Mouse (Mus musculus) stomach, embryonic 14.5 days (tissue): Measurements from ENCODE around the gene Cbs. TPM values are rescaled to one million over a fixed set of nuclear protein-coding genes. Genes with fewer than 3 reads are reported as not detected.
A peak's percentile ranks its signal among the peaks of the same experiment; 100 is the strongest.

Source experiments
- ATAC-seq: fragments of 200-750 bp; cut with Nextera tagmentation; 2 replicates; pipeline ENCODE4 v1.8.0; 2017; ENCODE audit warnings: low read depth, moderate TSS enrichment; ENCODE audit not compliant: insufficient number of reproducible peaks, insufficient read depth, low FRiP score
- H3K27ac ChIP-seq: fragments of 300-500 bp; sonication (generic); 2 replicates; pipeline ENCODE4 v1.5.1; 2014; ENCODE audit warnings: mild to moderate bottlenecking, low read length, moderate library complexity, mixed read lengths
- H3K27me3 ChIP-seq: fragments of 300-500 bp; sonication (generic); 2 replicates; pipeline ENCODE4 v1.6.1; 2014; ENCODE audit warnings: low read length, control low read depth, mixed read lengths; ENCODE audit not compliant: control insufficient read depth, insufficient read depth
- H3K36me3 ChIP-seq: fragments of 300-500 bp; sonication (generic); 2 replicates; pipeline ENCODE4 v1.6.1; 2014; ENCODE audit warnings: mild to moderate bottlenecking, control low read depth, low read length, moderate library complexity, mixed read lengths; ENCODE audit not compliant: control insufficient read depth, insufficient read depth
- H3K4me1 ChIP-seq: fragments of 300-500 bp; sonication (generic); 2 replicates; pipeline ENCODE4 v1.6.1; 2014; ENCODE audit warnings: low read length, control low read depth, mixed read lengths; ENCODE audit not compliant: control insufficient read depth, insufficient read depth
- H3K4me2 ChIP-seq: fragments of 300-500 bp; sonication (generic); replicated peaks from 2 replicates; pipeline ENCODE4 v1.6.1; 2014; ENCODE audit warnings: low read depth, low read length, control low read depth
- H3K4me3 ChIP-seq: fragments of 300-500 bp; sonication (generic); 2 replicates; pipeline ENCODE4 v1.5.1; 2014; ENCODE audit warnings: low read depth, low read length, control low read depth
- H3K9ac ChIP-seq: fragments of 300-500 bp; sonication (generic); replicated peaks from 2 replicates; pipeline ENCODE4 v1.6.1; 2014; ENCODE audit warnings: low read depth, mild to moderate bottlenecking, control low read depth, low read length, moderate library complexity, mixed read lengths
- H3K9me3 ChIP-seq: fragments of 300-500 bp; sonication (generic); 2 replicates; pipeline ENCODE4 v1.6.1; 2016; ENCODE audit warnings: low read depth, low read length, control low read depth; ENCODE audit not compliant: control insufficient read depth
- WGBS: fragments of 180-500 bp; shearing (Covaris S2); extraction: QIAGEN DNeasy Blood & Tissue Kit; methylation state at CpG from one replicate; pipeline ENCODE4 v1.1.7; 2014; 5-methylcytosine and 5-hydroxymethylcytosine counted together
- polyA plus RNA-seq: library from polyadenylated mRNA; unstranded; fragments of >200 nt; fragmentation: Nextera tagmentation; extraction: Ambion mirVana; gene quantifications from 2 replicates; pipeline ENCODE4 v1.2.1, GENCODE M21; 2014

The Cbs gene
- polyA plus RNA-seq, 1 experiment from 2014 or later = 1.3 TPM

GRCm38 (mm10) chr17:31670163-31670562 is 33.1 kb upstream of the Cbs start:
- H3K4me3 ChIP-seq = no peak overlapping the region
- no peaks in the 10 kb centered on the region for H3K36me3 ChIP-seq
- no peak overlapping the region for H3K4me2 ChIP-seq
- H3K4me1 ChIP-seq = 0 out of 2 replicates have a peak, but pooled peaks cover 2% of the 10 kb centered on the region
- no peaks in the 10 kb centered on the region for H3K9me3 ChIP-seq
- no peaks in the 10 kb centered on the region for H3K27me3 ChIP-seq
- 47% methylated on average over 11 of the region's 11 CpGs for WGBS
- no peak overlapping the region for H3K9ac ChIP-seq
- no peak for ATAC-seq
- H3K27ac ChIP-seq = no peak overlapping the region

GRCm38 (mm10) chr17:31668306-31668705 is 31.3 kb upstream of the Cbs start:
- H3K9me3 ChIP-seq = no peaks in the 10 kb centered on the region
- ATAC-seq = no peak
- H3K4me3 ChIP-seq = no peak overlapping the region
- H3K27me3 ChIP-seq = no peaks in the 10 kb centered on the region
- no peak overlapping the region for H3K4me2 ChIP-seq
- no peak overlapping the region for H3K27ac ChIP-seq
- H3K9ac ChIP-seq = no peak overlapping the region
- no peaks in the 10 kb centered on the region for H3K36me3 ChIP-seq
- 35% methylated on average over 9 of the region's 9 CpGs for WGBS
- H3K4me1 ChIP-seq = no peaks in the 10 kb centered on the region

- H3K27me3 ChIP-seq = no peaks in the 10 kb centered on the region
- H3K9me3 ChIP-seq = no peaks in the 10 kb centered on the region
- H3K4me2 ChIP-seq = no peak overlapping the region
- no peaks in the 10 kb centered on the region for H3K36me3 ChIP-seq
- no peak overlapping the region for H3K4me3 ChIP-seq
- H3K27ac ChIP-seq = no peak overlapping the region
- H3K4me1 ChIP-seq = no peaks in the 10 kb centered on the region
- H3K9ac ChIP-seq = no peak overlapping the region
- WGBS = 9% methylated on average over 4 of the region's 4 CpGs
- ATAC-seq = peak; percentile 85; the same call in 1 of the 2 replicates
These were observed 27.7 kb upstream of the Cbs start for GRCm38 (mm10) chr17:31664760-31665159.

DNA sequence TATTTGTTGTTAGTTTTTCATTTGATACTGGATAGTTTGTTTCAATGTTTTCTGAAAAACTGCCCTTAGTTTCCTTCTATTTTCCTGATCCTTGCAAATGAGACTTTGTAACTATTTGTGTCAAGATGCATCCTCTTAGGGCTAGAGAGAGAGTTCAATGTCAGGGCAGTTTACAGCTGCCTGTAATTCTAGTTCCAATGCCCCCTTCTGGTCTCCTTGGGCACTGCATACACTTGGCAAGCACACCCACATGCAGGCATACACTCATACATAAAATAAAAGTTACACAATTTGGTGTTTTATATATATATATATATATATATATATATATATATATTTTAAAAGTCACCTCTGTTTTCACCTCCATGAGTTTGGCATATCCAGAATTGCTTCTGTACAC is 25.8 kb upstream of the Cbs start:
- ATAC-seq = no peak
- H3K27ac ChIP-seq = no peak overlapping the region
- no peak overlapping the region for H3K4me3 ChIP-seq
- H3K36me3 ChIP-seq = no peaks in the 10 kb centered on the region
- H3K9me3 ChIP-seq = no peaks in the 10 kb centered on the region
- H3K27me3 ChIP-seq = no peaks in the 10 kb centered on the region
- no peak overlapping the region for H3K9ac ChIP-seq
- no peaks in the 10 kb centered on the region; the same call in 1 of the 2 replicates for H3K4me1 ChIP-seq
- H3K4me2 ChIP-seq = no peak overlapping the region

GRCm38 (mm10) chr17:31660661-31661250 is 23.7 kb upstream of the Cbs start:
- no peak overlapping the region for H3K9ac ChIP-seq
- H3K27ac ChIP-seq = no peak overlapping the region
- 75% methylated on average over 8 of the region's 8 CpGs for WGBS
- peaks cover 6% of the 10 kb centered on the region; the same call in 1 of the 2 replicates for H3K4me1 ChIP-seq
- H3K4me3 ChIP-seq = no peak overlapping the region
- H3K27me3 ChIP-seq = no peaks in the 10 kb centered on the region
- no peak for ATAC-seq
- peaks cover 4% of the 10 kb centered on the region for H3K36me3 ChIP-seq
- H3K4me2 ChIP-seq = no peak overlapping the region
- no peaks in the 10 kb centered on the region for H3K9me3 ChIP-seq

DNA sequence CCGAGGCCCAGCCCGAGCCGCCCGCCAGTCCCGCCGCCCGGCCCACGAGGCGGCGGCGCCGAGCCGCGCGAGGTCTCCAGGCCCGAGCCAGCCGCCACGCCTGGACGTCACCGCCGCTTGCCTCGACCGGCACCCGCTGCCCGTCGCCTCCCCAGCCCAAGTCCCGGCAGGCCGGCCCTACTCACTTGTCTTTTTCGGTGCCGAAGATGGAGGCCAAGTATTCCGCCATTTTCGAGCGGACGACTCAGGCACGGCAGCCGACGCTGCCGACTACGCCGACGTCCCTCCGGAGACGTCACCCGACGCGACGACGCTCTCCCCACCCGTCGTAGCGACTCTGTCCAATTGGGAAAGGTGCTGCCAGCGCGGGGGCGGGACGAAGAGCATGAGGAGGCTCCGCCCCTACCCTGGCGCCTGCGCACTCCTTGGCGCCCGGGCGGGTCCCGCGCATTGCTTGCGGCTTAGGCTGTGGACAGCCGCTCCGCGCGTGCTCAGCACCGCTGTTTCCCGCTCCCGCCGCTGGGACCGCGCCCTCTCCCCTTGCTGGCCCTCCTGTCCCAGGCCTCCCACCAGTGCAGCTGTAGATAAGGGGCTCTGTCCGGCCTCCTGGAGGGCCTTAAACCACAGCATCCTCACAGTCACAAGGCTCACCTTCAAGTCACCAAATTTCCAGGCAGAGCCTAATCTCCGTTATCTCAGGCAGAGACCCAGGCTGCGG is 21.6 kb upstream of the Cbs start, which contains the start of gene U2af1:
Gene U2af1 (minus strand): TSS at position 425 of the 718 bp plus-strand sequence.
- H3K36me3 ChIP-seq = peaks cover 22% of the 10 kb centered on the region
- H3K27me3 ChIP-seq = no peaks in the 10 kb centered on the region
- H3K4me2 ChIP-seq = peak within 1 kb of the TSS; percentile 78
- H3K27ac ChIP-seq = peak within 1 kb of the TSS; percentile 80
- H3K9ac ChIP-seq = peak within 1 kb of the TSS; percentile 97
- peak; percentile 99 for ATAC-seq
- WGBS = under 1% methylated on average over 77 of the region's 77 CpGs
- no peaks in the 10 kb centered on the region for H3K9me3 ChIP-seq
- H3K4me3 ChIP-seq = peak within 1 kb of the TSS; percentile 96
- peaks cover 10% of the 10 kb centered on the region; the same call in 1 of the 2 replicates for H3K4me1 ChIP-seq

DNA sequence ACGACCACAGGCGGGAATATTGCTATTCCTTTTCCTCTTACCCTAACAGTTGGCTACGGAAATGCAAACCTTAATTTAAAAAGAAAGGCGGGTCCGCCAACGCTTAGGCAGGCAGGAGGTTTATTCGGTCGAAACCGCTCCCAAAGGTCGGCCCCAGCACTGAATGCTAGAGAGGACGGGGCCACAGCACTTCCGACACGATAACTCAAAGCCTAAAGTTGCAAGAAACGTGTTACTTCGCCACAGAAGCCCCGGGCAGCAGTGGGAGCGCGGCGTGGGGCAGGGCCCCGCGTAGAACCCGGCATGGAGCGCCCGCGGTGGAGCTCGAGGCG is 21.1 kb upstream of the Cbs start:
- Histone ChIP-seq H3K27me3 (no peaks in the 10 kb centered on the region), H3K9ac (peak overlapping the region; percentile 97), H3K27ac (peak overlapping the region; percentile 80), H3K36me3 (peaks cover 27% of the 10 kb centered on the region), H3K4me2 (peak overlapping the region; percentile 78), H3K4me1 (peaks cover 16% of the 10 kb centered on the region; the same call in 1 of the 2 replicates), H3K9me3 (no peaks in the 10 kb centered on the region), H3K4me3 (peak overlapping the region; percentile 96)
- ATAC-seq = no peak
- WGBS = 0% methylated on average over 27 of the region's 27 CpGs

DNA sequence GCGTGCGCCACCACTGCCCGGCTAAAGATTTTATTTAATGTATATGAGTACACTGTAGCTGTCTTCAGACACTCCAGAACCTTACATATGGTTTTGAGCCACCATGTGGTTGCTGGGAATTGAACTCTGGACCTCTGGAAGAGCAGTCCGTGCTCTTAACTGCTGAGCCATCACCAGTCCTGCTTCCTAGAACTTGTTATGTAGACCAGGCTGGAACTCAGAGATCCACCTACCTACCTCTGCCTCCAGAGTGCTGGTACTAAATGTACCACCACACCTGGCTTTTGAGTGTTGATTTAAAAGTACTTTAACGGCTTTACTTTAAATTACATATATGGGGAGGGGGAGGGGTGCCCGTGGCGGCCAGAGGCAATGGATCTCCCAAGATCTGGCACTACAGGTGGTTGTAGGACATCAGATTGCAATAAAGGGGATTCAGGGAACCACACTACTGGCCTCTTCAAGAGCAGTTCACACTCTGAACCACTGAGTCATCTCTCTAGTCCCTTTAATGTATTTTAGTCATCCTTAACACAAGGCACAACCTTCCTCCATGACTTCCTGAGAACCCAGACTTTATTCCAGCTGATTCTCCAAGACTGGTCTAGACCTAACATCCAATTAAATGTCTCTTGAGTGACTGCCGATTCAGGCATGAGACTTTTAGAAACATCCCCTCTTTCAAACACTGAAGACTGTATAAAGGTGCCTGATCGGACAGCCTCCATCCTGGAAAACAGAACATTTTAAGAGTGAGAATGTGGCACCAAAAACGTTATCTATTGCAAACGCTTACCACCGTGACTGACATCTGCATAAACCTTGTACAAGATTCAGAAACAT is 20.3 kb upstream of the Cbs start:
- Histone ChIP-seq H3K27ac (peak overlapping the region; percentile 80; the same call in 1 of the 2 replicates), H3K9me3 (no peaks in the 10 kb centered on the region), H3K4me1 (peaks cover 16% of the 10 kb centered on the region; the same call in 1 of the 2 replicates), H3K9ac (peak overlapping the region; percentile 97), H3K27me3 (no peaks in the 10 kb centered on the region), H3K4me3 (peak overlapping the region; percentile 96), H3K36me3 (peaks cover 35% of the 10 kb centered on the region), H3K4me2 (peak overlapping the region; percentile 78)
- 50% methylated on average over 12 of the region's 12 CpGs for WGBS
- no peak for ATAC-seq
